Mouse (Mus musculus) liver, postnatal 0 days (tissue): Measurements from ENCODE around the gene Myadml2.

Source experiments
- CTCF ChIP-seq: sonication (generic); IDR thresholded peaks from 2 replicates; pipeline ENCODE4 v1.5.1; 2016; ENCODE audit warnings: antibody characterized with exemption, low read depth
- EP300 ChIP-seq: IDR thresholded peaks from 2 replicates; pipeline ENCODE4 v1.6.1; 2016; ENCODE audit warnings: antibody characterized with exemption, low read depth, mild to moderate bottlenecking

DNA sequence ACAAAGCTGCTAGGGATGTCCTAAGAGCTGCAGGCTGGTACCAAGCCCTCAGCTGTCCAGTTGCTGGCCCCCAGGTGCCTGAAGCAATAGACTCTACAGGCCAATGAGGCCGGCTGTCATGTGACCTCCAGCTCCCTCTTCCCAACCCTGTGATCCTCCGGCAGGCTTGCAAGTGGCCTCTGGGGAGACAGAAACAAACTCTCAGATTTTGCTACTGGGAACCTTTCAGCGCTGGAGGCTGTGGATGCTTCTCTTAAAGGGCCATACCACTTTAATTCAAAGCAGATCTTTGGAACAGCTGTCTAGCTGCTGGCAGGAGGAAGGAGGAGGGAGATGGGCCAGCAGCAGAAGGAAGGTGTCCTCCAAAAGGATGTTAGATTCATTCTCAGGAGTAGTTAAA lies 18.7 kb upstream of the Myadml2 start:
- TF ChIP-seq CTCF (no peak), EP300 (no peak)
